9 mouse cellular contexts compared by ENCODE assay signal in the genomic region with DNA sequence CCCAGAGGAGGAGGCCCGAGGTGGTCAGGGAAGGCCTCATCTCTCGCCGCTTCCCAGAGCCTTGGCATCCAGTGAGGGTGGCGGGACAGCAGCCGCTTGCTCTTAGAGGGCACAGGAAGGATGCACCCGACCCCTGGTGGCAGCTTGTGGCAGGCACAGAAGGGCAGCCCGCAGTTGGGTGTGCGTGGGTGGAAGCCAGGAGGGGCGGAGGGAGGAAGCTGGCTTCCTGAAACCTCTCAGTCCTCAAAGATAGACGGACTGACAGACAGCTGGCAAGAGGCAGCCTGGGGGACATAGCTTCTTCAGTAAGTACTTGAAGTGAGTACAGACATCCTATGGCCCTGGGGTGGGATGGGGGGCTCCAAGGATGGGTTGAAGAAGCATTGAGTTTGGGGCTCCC. TPM values are rescaled to one million over a fixed set of nuclear protein-coding genes. Genes with fewer than 3 reads are reported as not detected.
DNase-seq lines count a peak whose midpoint lies in the region; ATAC-seq and TF ChIP-seq lines count a peak whose summit lies in the region.
"Had no signal": no experiment of that assay in that cellular context is flagged by ENCODE, and none has a peak within 500 bp of the region (broad histone marks: within the 10 kb centered on the region; RNA-seq: fewer than 3 reads in every experiment).

A gene (plus strand): TSS at position 228 of the 400 bp plus-strand sequence.

- H3K27me3 ChIP-seq in lung, embryonic 15.5 days = peaks cover 10% of the 10 kb centered on the region; the same call in 1 of the 2 replicates
- H3K27me3 ChIP-seq in spleen, adult 2 months (ENCODE audit: control insufficient read depth, insufficient read depth, low read length) = no peaks in the 10 kb centered on the region

- DNase-seq in embryo, embryonic 10 days (ENCODE audit: low spot score) = peak; percentile 58
- DNase-seq in embryo, embryonic 9.5 days (ENCODE audit: extremely low spot score) = no peak
- peak; percentile 97 for DNase-seq in 416B (ENCODE audit: low read depth)
- peak; percentile 53 to 70 for DNase-seq in adrenal gland, postnatal 4 days (ENCODE audit: low spot score in 2 of 2)
- peak; percentile 36 for DNase-seq in kidney, adult 11 months
- DNase-seq in spleen, adult 2 months (ENCODE audit: low read depth in 1 of 2, low spot score in 2 of 2) = peak; percentile 77 to 93

- peak; percentile 43; the same call in 1 of the 2 replicates for TF ChIP-seq POLR2A in spleen, adult 2 months (IDR thresholded peaks at IDR 0.05; ENCODE audit: low read depth, low read length)

- no peak within 1 kb of the TSS for H3K9ac ChIP-seq in lung, embryonic 15.5 days

- peak within 1 kb of the TSS; percentile 2; the same call in 1 of the 2 replicates for H3K4me2 ChIP-seq in lung, embryonic 15.5 days

- 21% methylated on average over 10 of the region's 10 CpGs for WGBS in lung, embryonic 15.5 days
- WGBS in spleen, adult 2 months = under 1% methylated on average over 10 of the region's 10 CpGs

- no peaks in the 10 kb centered on the region for H3K36me3 ChIP-seq in lung, embryonic 15.5 days
- peaks cover 4% of the 10 kb centered on the region; the same call in 1 of the 2 replicates for H3K36me3 ChIP-seq in spleen, adult 2 months (ENCODE audit: control insufficient read depth, insufficient read depth, low read length)

- H3K27ac ChIP-seq in lung, embryonic 15.5 days = peak within 1 kb of the TSS; percentile 37
- H3K27ac ChIP-seq in spleen, adult 2 months (ENCODE audit: insufficient read depth, low read length) = peak within 1 kb of the TSS; percentile 88

- H3K9me3 ChIP-seq in lung, embryonic 15.5 days = no peaks in the 10 kb centered on the region

- no peak within 1 kb of the TSS for H3K4me3 ChIP-seq in lung, embryonic 15.5 days
- peak within 1 kb of the TSS; percentile 53 for H3K4me3 ChIP-seq in spleen, adult 2 months (ENCODE audit: extremely low read depth, insufficient read depth, insufficient read length)

- TF ChIP-seq CTCF in spleen, adult 2 months (IDR thresholded peaks at IDR 0.05; ENCODE audit: extremely low read depth, insufficient read depth, insufficient read length, insufficient replicate concordance) = peak; percentile 97

- ATAC-seq in erythroid progenitor cell, adult 5-6 weeks (replicated peaks; ENCODE audit: low FRiP score, poor library complexity, severe bottlenecking) = peak; percentile 87
- ATAC-seq in lung, embryonic 15.5 days (ENCODE audit: borderline replicate concordance, extremely low read depth, low FRiP score, low TSS enrichment) = peak; percentile 23; the same call in 1 of the 2 replicates

- peaks cover 11% of the 10 kb centered on the region for H3K4me1 ChIP-seq in lung, embryonic 15.5 days
- peaks cover 56% of the 10 kb centered on the region for H3K4me1 ChIP-seq in spleen, adult 2 months (ENCODE audit: control insufficient read depth, insufficient read depth, insufficient read length)

RNA-seq across cellular contexts. Expression of the gene that starts here (rescaled TPM):
- total RNA-seq in adrenal gland, postnatal 4 days (2021) = 1 to 10 TPM; 1.4 TPM
- total RNA-seq in erythroid progenitor cell, adult 5-6 weeks (2015; ENCODE audit: low replicate concordance) = 8.3 and 12.2 TPM in 2 replicates
- total RNA-seq in erythroid progenitor cell, adult 5-6 weeks (2017; ENCODE audit: low replicate concordance) = 10.8 and 11.9 TPM in 2 replicates
- 2.9 and 5.8 TPM in 2 replicates for polyA plus RNA-seq in lung, embryonic 15.5 days (2015; fragmentation: Nextera tagmentation; extraction: Ambion mirVana)
- polyA plus RNA-seq in spleen, adult 2 months (2012; rRNA removed) = 33.4 and 39.4 TPM in 2 replicates
- total RNA-seq: layer of hippocampus, adult 18-20 months had no signal
